Mouse (Mus musculus): ENCODE measurements around the gene Dhfr. TPM values are rescaled to one million over a fixed set of nuclear protein-coding genes. Genes with fewer than 3 reads are reported as not detected.

Gene Dhfr
- polyA plus RNA-seq (2016; fragmentation: Nextera tagmentation; extraction: Ambion mirVana), result 20.7 and 21.9 TPM in 2 replicates

- Histone ChIP-seq H3K27ac (peak within 1 kb of the TSS; percentile 94), H3K4me1 (replicated peaks) (peaks cover 18% of the 10 kb centered on the region), H3K4me2 (peak within 1 kb of the TSS; percentile 95), H3K9me3 (no peaks in the 10 kb centered on the region), H3K4me3 (replicated peaks) (peak within 1 kb of the TSS; percentile 69), H3K27me3 (no peaks in the 10 kb centered on the region), H3K9ac (replicated peaks) (peak within 1 kb of the TSS; percentile 76), H3K36me3 (peaks cover 30% of the 10 kb centered on the region; the same call in 1 of the 2 replicates)
- WGBS, result under 1% methylated on average over 67 of the region's 76 CpGs
- peak; percentile 96 for ATAC-seq (ENCODE audit: insufficient number of reproducible peaks, insufficient read depth, low FRiP score, low TSS enrichment, low read depth)
Measured at GRCm38 (mm10) chr13:92354456-92355271, at the start of gene Dhfr, which contains the start of gene Msh3. TSS of gene Dhfr (plus strand) at chr13:92354726. TSS of gene Msh3 (minus strand) at chr13:92355003.

- no peak within 1 kb of the TSS for H3K4me3 ChIP-seq (replicated peaks)
- no peaks in the 10 kb centered on the region for H3K9me3 ChIP-seq
- H3K9ac ChIP-seq (replicated peaks), result no peak within 1 kb of the TSS
- peaks cover 32% of the 10 kb centered on the region for H3K36me3 ChIP-seq
- H3K4me2 ChIP-seq, result no peak within 1 kb of the TSS
- WGBS, result 97% methylated on average over 11 of the region's 11 CpGs
- H3K27ac ChIP-seq, result no peak within 1 kb of the TSS
- peaks cover 33% of the 10 kb centered on the region for H3K4me1 ChIP-seq (replicated peaks)
- no peak for ATAC-seq (ENCODE audit: insufficient number of reproducible peaks, insufficient read depth, low FRiP score, low TSS enrichment, low read depth)
- no peaks in the 10 kb centered on the region for H3K27me3 ChIP-seq
Measured at GRCm38 (mm10) chr13:92305680-92306079, 48.8 kb upstream of the Dhfr start, which contains the start of gene Gm20379. TSS of gene Gm20379 (plus strand) at chr13:92305980.

- ATAC-seq (ENCODE audit: insufficient number of reproducible peaks, insufficient read depth, low FRiP score, low TSS enrichment, low read depth), result no peak
- Histone ChIP-seq H3K27me3 (no peaks in the 10 kb centered on the region), H3K4me3 (replicated peaks) (no peak overlapping the region), H3K4me1 (replicated peaks) (0 out of 2 replicates have a peak, but pooled peaks cover 8% of the 10 kb centered on the region), H3K36me3 (peaks cover 33% of the 10 kb centered on the region), H3K27ac (no peak overlapping the region), H3K4me2 (no peak overlapping the region), H3K9ac (replicated peaks) (no peak overlapping the region), H3K9me3 (no peaks in the 10 kb centered on the region)
- WGBS, result 75% methylated on average over 5 of the region's 5 CpGs
Measured at GRCm38 (mm10) chr13:92314613-92315012, 39.9 kb upstream of the Dhfr start.

GRCm38 (mm10) chr13:92320770-92321169 lies 33.8 kb upstream of the Dhfr start:
- no peak overlapping the region for H3K9ac ChIP-seq (replicated peaks)
- peaks cover 36% of the 10 kb centered on the region; the same call in 1 of the 2 replicates for H3K36me3 ChIP-seq
- no peaks in the 10 kb centered on the region for H3K27me3 ChIP-seq
- no peaks in the 10 kb centered on the region for H3K9me3 ChIP-seq
- H3K4me1 ChIP-seq (replicated peaks), result peaks cover 9% of the 10 kb centered on the region
- H3K4me2 ChIP-seq, result no peak overlapping the region
- ATAC-seq (ENCODE audit: insufficient number of reproducible peaks, insufficient read depth, low FRiP score, low TSS enrichment, low read depth), result no peak
- peak overlapping the region; percentile 64 for H3K27ac ChIP-seq
- WGBS, result 59% methylated on average over 5 of the region's 5 CpGs
- H3K4me3 ChIP-seq (replicated peaks), result no peak overlapping the region

- H3K27ac ChIP-seq, result no peak overlapping the region
- H3K36me3 ChIP-seq, result peaks cover 35% of the 10 kb centered on the region; the same call in 1 of the 2 replicates
- H3K9me3 ChIP-seq, result no peaks in the 10 kb centered on the region
- H3K4me3 ChIP-seq (replicated peaks), result no peak overlapping the region
- WGBS, result 86% methylated on average over 5 of the region's 5 CpGs
- no peak overlapping the region for H3K4me2 ChIP-seq
- no peaks in the 10 kb centered on the region for H3K27me3 ChIP-seq
- no peak for ATAC-seq (ENCODE audit: insufficient number of reproducible peaks, insufficient read depth, low FRiP score, low TSS enrichment, low read depth)
- H3K9ac ChIP-seq (replicated peaks), result no peak overlapping the region
- H3K4me1 ChIP-seq (replicated peaks), result no peaks in the 10 kb centered on the region; the same call in 1 of the 2 replicates
Measured at GRCm38 (mm10) chr13:92326030-92326429, 28.5 kb upstream of the Dhfr start.

- H3K27me3 ChIP-seq, result no peaks in the 10 kb centered on the region
- no peak overlapping the region for H3K27ac ChIP-seq
- 81% methylated on average over 2 of the region's 2 CpGs for WGBS
- no peak overlapping the region for H3K4me2 ChIP-seq
- peaks cover 32% of the 10 kb centered on the region; the same call in 1 of the 2 replicates for H3K36me3 ChIP-seq
- H3K9ac ChIP-seq (replicated peaks), result no peak overlapping the region
- H3K9me3 ChIP-seq, result no peaks in the 10 kb centered on the region
- no peak overlapping the region for H3K4me3 ChIP-seq (replicated peaks)
- no peak for ATAC-seq (ENCODE audit: insufficient number of reproducible peaks, insufficient read depth, low FRiP score, low TSS enrichment, low read depth)
- no peaks in the 10 kb centered on the region; the same call in 1 of the 2 replicates for H3K4me1 ChIP-seq (replicated peaks)
Measured at GRCm38 (mm10) chr13:92328000-92328399, 26.5 kb upstream of the Dhfr start.

- WGBS, result 93% methylated on average over 3 of the region's 3 CpGs
- Histone ChIP-seq H3K4me2 (no peak overlapping the region), H3K27ac (no peak overlapping the region), H3K4me1 (replicated peaks) (no peaks in the 10 kb centered on the region; the same call in 1 of the 2 replicates), H3K36me3 (peaks cover 34% of the 10 kb centered on the region), H3K4me3 (replicated peaks) (no peak overlapping the region), H3K9ac (replicated peaks) (no peak overlapping the region), H3K9me3 (no peaks in the 10 kb centered on the region), H3K27me3 (no peaks in the 10 kb centered on the region)
- ATAC-seq (ENCODE audit: insufficient number of reproducible peaks, insufficient read depth, low FRiP score, low TSS enrichment, low read depth), result no peak
Measured at GRCm38 (mm10) chr13:92330621-92331020, 23.9 kb upstream of the Dhfr start.

- no peak overlapping the region for H3K9ac ChIP-seq (replicated peaks)
- H3K36me3 ChIP-seq, result peaks cover 43% of the 10 kb centered on the region
- 93% methylated on average over 15 of the region's 15 CpGs for WGBS
Measured at GRCm38 (mm10) chr13:92332103-92332879, 22.2 kb upstream of the Dhfr start.

GRCm38 (mm10) chr13:92336857-92337256 lies 17.7 kb upstream of the Dhfr start:
- Histone ChIP-seq H3K4me1 (replicated peaks) (no peaks in the 10 kb centered on the region), H3K36me3 (peaks cover 40% of the 10 kb centered on the region), H3K9ac (replicated peaks) (no peak overlapping the region), H3K4me2 (no peak overlapping the region), H3K27me3 (no peaks in the 10 kb centered on the region), H3K4me3 (replicated peaks) (no peak overlapping the region), H3K27ac (no peak overlapping the region), H3K9me3 (no peaks in the 10 kb centered on the region)
- WGBS, result 91% methylated on average over 1 of the region's 1 CpGs
- ATAC-seq (ENCODE audit: insufficient number of reproducible peaks, insufficient read depth, low FRiP score, low TSS enrichment, low read depth), result no peak

More at GRCm38 (mm10) chr13:92332103-92332879, 22.2 kb upstream of the Dhfr start:
- Histone ChIP-seq H3K4me2 (no peak overlapping the region), H3K4me1 (replicated peaks) (no peaks in the 10 kb centered on the region), H3K27me3 (no peaks in the 10 kb centered on the region), H3K9me3 (no peaks in the 10 kb centered on the region), H3K4me3 (replicated peaks) (no peak overlapping the region), H3K27ac (no peak overlapping the region)
- ATAC-seq (ENCODE audit: insufficient number of reproducible peaks, insufficient read depth, low FRiP score, low TSS enrichment, low read depth), result no peak

GRCm38 (mm10) chr13:92337773-92338462 lies 16.6 kb upstream of the Dhfr start:
- Histone ChIP-seq H3K27me3 (no peaks in the 10 kb centered on the region), H3K27ac (no peak overlapping the region), H3K36me3 (peaks cover 48% of the 10 kb centered on the region), H3K9me3 (no peaks in the 10 kb centered on the region), H3K4me1 (replicated peaks) (no peaks in the 10 kb centered on the region), H3K4me2 (no peak overlapping the region), H3K4me3 (replicated peaks) (no peak overlapping the region), H3K9ac (replicated peaks) (no peak overlapping the region)
- WGBS, result 88% methylated on average over 6 of the region's 6 CpGs
- ATAC-seq (ENCODE audit: insufficient number of reproducible peaks, insufficient read depth, low FRiP score, low TSS enrichment, low read depth), result no peak

All from limb, embryonic 12.5 days (tissue).